Mouse (Mus musculus) embryonic facial prominence, embryonic 15.5 days (tissue): ENCODE data around the gene Ryr2. TPM values are rescaled to one million over a fixed set of nuclear protein-coding genes. Genes with fewer than 3 reads are reported as not detected.
"Not testable (repeated sequence)": the region's sequence is repeated elsewhere in the genome, so short reads cannot be mapped to it uniquely, and the experiment has no call there.

ENCODE experiments used
- ATAC-seq: fragments of 200-750 bp; cut with Nextera tagmentation; 2 replicates; pipeline ENCODE4 v1.8.0; 2017; ENCODE audit warnings: low read depth, moderate TSS enrichment; ENCODE audit not compliant: insufficient number of reproducible peaks, low FRiP score, low TSS enrichment
- H3K27ac ChIP-seq: fragments of 300-500 bp; sonication (generic); replicated peaks from 2 replicates; pipeline ENCODE4 v1.5.1; 2015; ENCODE audit warnings: mild to moderate bottlenecking, inconsistent platforms
- H3K27me3 ChIP-seq: fragments of 300-500 bp; sonication (generic); 2 replicates; pipeline ENCODE4 v1.6.1; 2015; ENCODE audit warnings: inconsistent platforms
- H3K36me3 ChIP-seq: fragments of 300-500 bp; sonication (generic); 2 replicates; pipeline ENCODE4 v1.6.1; 2015; ENCODE audit warnings: mild to moderate bottlenecking, inconsistent platforms
- H3K4me1 ChIP-seq: fragments of 300-500 bp; sonication (generic); 2 replicates; pipeline ENCODE4 v1.6.1; 2015; ENCODE audit warnings: inconsistent platforms
- H3K4me2 ChIP-seq: fragments of 300-500 bp; sonication (generic); replicated peaks from 2 replicates; pipeline ENCODE4 v1.6.1; 2015; ENCODE audit warnings: mild to moderate bottlenecking, inconsistent platforms
- H3K4me3 ChIP-seq: fragments of 300-500 bp; sonication (generic); replicated peaks from 2 replicates; pipeline ENCODE4 v1.5.1; 2015; ENCODE audit warnings: mild to moderate bottlenecking, inconsistent platforms
- H3K9ac ChIP-seq: fragments of 300-500 bp; sonication (generic); 2 replicates; pipeline ENCODE4 v1.6.1; 2015; ENCODE audit warnings: inconsistent platforms
- H3K9me3 ChIP-seq: fragments of 300-500 bp; sonication (generic); replicated peaks from 2 replicates; pipeline ENCODE4 v1.6.1; 2016; ENCODE audit warnings: inconsistent platforms
- WGBS: fragments of 180-500 bp; shearing (Covaris S2); methylation state at CpG from one replicate; pipeline ENCODE4 v1.1.7; 2015; 5-methylcytosine and 5-hydroxymethylcytosine counted together
- polyA plus RNA-seq: library from polyadenylated mRNA; unstranded; fragments of >200 nt; fragmentation: Nextera tagmentation; extraction: Ambion mirVana; gene quantifications from 2 replicates; pipeline ENCODE4 v1.2.1, GENCODE M21; 2015

Gene Ryr2
- polyA plus RNA-seq, 1 experiment from 2014 or later, result 0.56 TPM

DNA sequence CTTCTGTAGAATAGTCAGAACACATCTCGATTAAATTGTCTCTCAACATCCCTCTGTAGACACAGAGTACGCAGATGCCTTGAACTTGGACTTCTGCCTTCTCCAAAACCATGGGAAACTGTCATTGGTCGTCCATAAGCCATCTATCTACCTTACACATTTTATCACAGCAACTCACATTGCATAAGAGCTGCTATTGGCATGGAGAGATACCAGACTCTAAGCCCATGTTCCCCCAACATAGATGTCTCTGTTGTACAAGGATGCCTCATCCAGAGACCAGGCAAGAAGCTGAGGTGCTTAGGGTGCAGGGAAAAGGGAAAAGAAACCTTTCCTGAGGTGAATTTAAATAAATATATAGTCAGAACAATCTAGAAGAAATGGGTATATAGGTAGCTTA is 288.0 kb downstream of the Ryr2 start:
- no peak overlapping the region for H3K4me3 ChIP-seq
- no peak overlapping the region for H3K9ac ChIP-seq
- ATAC-seq, result no peak
- H3K27me3 ChIP-seq, result no peaks in the 10 kb centered on the region
- no peak overlapping the region for H3K27ac ChIP-seq
- no peaks in the 10 kb centered on the region for H3K36me3 ChIP-seq
- H3K4me2 ChIP-seq, result no peak overlapping the region
- 67% methylated on average over 3 of the region's 3 CpGs for WGBS
- no peaks in the 10 kb centered on the region for H3K9me3 ChIP-seq
- H3K4me1 ChIP-seq, result no peaks in the 10 kb centered on the region

DNA sequence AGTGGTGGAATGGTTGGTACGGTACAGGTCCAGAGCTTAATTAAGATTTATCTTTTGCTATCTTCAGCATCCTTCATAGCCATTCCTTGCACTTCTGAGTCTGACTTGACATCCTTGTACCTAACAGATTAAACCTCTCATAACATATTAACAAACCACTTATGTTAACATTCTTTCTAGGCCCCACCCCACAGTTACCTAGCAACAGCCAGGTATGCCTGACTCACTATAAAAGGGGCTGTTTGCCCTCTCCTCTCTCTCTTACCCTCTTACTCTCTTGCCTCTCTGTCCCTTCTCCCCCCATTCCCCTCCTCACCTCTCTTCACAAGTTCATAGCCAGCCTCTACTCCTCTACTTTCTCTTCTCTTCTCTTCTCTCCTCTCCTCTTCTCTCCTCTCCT is 297.4 kb downstream of the Ryr2 start:
- H3K27ac ChIP-seq, H3K36me3 ChIP-seq, H3K4me1 ChIP-seq, H3K9me3 ChIP-seq, H3K4me3 ChIP-seq, H3K9ac ChIP-seq, H3K4me2 ChIP-seq, ATAC-seq, H3K27me3 ChIP-seq: not testable (repeated sequence)
- 75% methylated on average over 1 of the region's 1 CpGs for WGBS

GRCm38 (mm10) chr13:11792536-11792935 is 314.2 kb downstream of the Ryr2 start:
- Histone ChIP-seq H3K4me1 (no peaks in the 10 kb centered on the region), H3K36me3 (no peaks in the 10 kb centered on the region), H3K4me2 (no peak overlapping the region), H3K9ac (no peak overlapping the region), H3K27ac (no peak overlapping the region), H3K27me3 (no peaks in the 10 kb centered on the region), H3K9me3 (no peaks in the 10 kb centered on the region), H3K4me3 (no peak overlapping the region)
- ATAC-seq, result no peak
- WGBS, result 78% methylated on average over 3 of the region's 3 CpGs

GRCm38 (mm10) chr13:11790536-11790935 is 316.2 kb downstream of the Ryr2 start:
- Histone ChIP-seq H3K27me3 (no peaks in the 10 kb centered on the region), H3K9me3 (no peaks in the 10 kb centered on the region), H3K4me2 (no peak overlapping the region), H3K4me3 (no peak overlapping the region), H3K36me3 (no peaks in the 10 kb centered on the region), H3K4me1 (no peaks in the 10 kb centered on the region), H3K9ac (no peak overlapping the region), H3K27ac (no peak overlapping the region)
- WGBS, result 81% methylated on average over 5 of the region's 5 CpGs
- no peak for ATAC-seq

DNA sequence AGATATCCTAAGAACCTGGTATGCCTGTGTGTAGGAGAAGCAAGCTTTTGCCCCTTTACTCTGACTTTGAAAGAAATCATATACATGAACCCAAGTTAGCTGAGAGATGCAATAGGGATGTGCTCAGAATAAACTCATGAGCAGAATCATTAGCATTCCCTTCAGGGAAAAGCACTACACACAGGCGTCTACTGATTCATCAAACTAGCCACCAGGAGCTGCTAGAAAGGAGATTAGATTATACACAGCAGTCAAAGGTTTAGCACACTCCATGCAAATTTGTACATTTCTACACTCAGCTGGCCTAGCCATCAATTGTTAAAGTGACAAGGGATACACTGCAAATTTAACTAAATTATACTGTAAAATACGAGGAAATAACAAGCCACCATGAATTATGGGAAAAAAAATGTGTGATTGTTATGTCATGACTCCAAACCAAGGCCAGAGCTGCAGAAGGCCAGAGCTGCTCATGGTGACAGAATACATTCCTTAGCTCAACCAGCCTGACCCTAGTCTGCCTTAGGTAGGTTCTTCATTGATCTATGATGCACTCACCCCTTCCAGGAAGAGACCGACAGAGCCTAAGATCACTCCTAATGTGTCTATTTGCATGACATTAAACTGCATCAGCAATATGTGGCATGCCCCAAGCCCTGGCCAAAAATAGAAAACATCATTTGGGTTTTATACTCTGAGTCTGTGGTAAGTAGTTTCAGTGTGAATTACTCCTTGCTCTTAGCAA is 324.2 kb downstream of the Ryr2 start:
- Histone ChIP-seq H3K27ac (no peak overlapping the region), H3K27me3 (no peaks in the 10 kb centered on the region), H3K9me3 (no peaks in the 10 kb centered on the region), H3K4me2 (no peak overlapping the region), H3K4me1 (no peaks in the 10 kb centered on the region), H3K4me3 (no peak overlapping the region), H3K9ac (no peak overlapping the region), H3K36me3 (no peaks in the 10 kb centered on the region)
- WGBS, result 74% methylated on average over 3 of the region's 3 CpGs
- no peak for ATAC-seq

DNA sequence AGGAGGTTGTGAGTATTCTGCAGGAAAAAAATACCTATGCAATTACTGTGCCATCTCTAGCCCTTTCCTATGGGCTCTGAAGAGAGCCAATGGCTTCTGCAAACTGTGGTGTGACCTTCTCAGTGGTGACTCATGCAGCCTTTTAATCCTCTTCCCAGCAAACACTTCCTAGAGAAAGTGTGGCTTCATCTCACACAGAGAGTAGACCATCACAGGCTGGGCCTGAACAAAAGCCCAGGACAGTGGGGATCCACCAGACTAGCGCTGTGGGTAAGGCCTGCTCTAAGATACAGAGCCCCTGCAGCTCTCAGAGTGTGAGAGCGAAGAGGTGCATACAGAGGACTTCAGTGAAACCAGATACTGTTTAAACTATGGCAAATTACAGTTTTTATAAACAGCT is 325.7 kb downstream of the Ryr2 start:
- no peaks in the 10 kb centered on the region for H3K36me3 ChIP-seq
- H3K27ac ChIP-seq, result no peak overlapping the region
- ATAC-seq, result no peak
- no peak overlapping the region for H3K4me3 ChIP-seq
- WGBS, result 34% methylated on average over 2 of the region's 2 CpGs
- H3K4me1 ChIP-seq, result no peaks in the 10 kb centered on the region
- H3K27me3 ChIP-seq, result no peaks in the 10 kb centered on the region
- H3K9ac ChIP-seq, result no peak overlapping the region
- no peak overlapping the region for H3K4me2 ChIP-seq
- H3K9me3 ChIP-seq, result no peaks in the 10 kb centered on the region

DNA sequence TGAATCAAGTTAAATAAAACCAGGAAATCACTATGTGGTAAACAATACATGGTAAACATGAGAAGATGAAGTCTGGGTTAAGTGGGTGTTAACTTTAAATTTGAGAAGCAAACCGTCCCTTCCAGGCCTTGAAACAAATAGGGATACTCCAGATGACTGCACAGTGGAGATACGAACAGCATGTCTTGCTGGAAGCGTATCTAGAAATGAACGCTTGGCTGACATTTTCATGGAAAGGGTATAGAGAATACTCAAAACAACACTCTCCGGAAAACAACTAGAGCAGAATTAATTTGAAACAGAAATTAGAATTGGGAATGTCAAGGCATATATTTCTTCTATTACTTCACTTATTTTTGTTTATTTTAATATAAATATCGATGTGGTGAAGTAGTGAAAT is 329.0 kb downstream of the Ryr2 start:
- H3K27ac ChIP-seq, result no peak overlapping the region
- no peaks in the 10 kb centered on the region for H3K4me1 ChIP-seq
- H3K4me3 ChIP-seq, result no peak overlapping the region
- no peak overlapping the region for H3K4me2 ChIP-seq
- no peaks in the 10 kb centered on the region for H3K9me3 ChIP-seq
- 66% methylated on average over 6 of the region's 6 CpGs for WGBS
- ATAC-seq, result no peak
- H3K9ac ChIP-seq, result no peak overlapping the region
- H3K27me3 ChIP-seq, result no peaks in the 10 kb centered on the region
- no peaks in the 10 kb centered on the region for H3K36me3 ChIP-seq

GRCm38 (mm10) chr13:11772173-11772572 is 334.6 kb downstream of the Ryr2 start:
- Histone ChIP-seq H3K4me1 (no peaks in the 10 kb centered on the region), H3K27ac (no peak overlapping the region), H3K9me3 (no peaks in the 10 kb centered on the region), H3K4me3 (no peak overlapping the region), H3K36me3 (no peaks in the 10 kb centered on the region), H3K9ac (no peak overlapping the region), H3K4me2 (no peak overlapping the region), H3K27me3 (no peaks in the 10 kb centered on the region)
- WGBS, result 88% methylated on average over 8 of the region's 8 CpGs
- no peak for ATAC-seq

- H3K9me3 ChIP-seq, result no peaks in the 10 kb centered on the region
- no peaks in the 10 kb centered on the region for H3K4me1 ChIP-seq
- no peak for ATAC-seq
- H3K4me2 ChIP-seq, result no peak overlapping the region
- no peak overlapping the region for H3K4me3 ChIP-seq
- no peak overlapping the region for H3K27ac ChIP-seq
- 76% methylated on average over 2 of the region's 2 CpGs for WGBS
- no peaks in the 10 kb centered on the region for H3K36me3 ChIP-seq
- H3K9ac ChIP-seq, result no peak overlapping the region
- H3K27me3 ChIP-seq, result no peaks in the 10 kb centered on the region
These were observed 339.8 kb downstream of the Ryr2 start for GRCm38 (mm10) chr13:11766899-11767298.

GRCm38 (mm10) chr13:11763925-11764324 is 342.8 kb downstream of the Ryr2 start:
- no peaks in the 10 kb centered on the region for H3K9me3 ChIP-seq
- H3K27ac ChIP-seq, result no peak overlapping the region
- 67% methylated on average over 4 of the region's 4 CpGs for WGBS
- H3K4me1 ChIP-seq, result no peaks in the 10 kb centered on the region
- H3K36me3 ChIP-seq, result no peaks in the 10 kb centered on the region
- H3K4me2 ChIP-seq, result no peak overlapping the region
- no peaks in the 10 kb centered on the region for H3K27me3 ChIP-seq
- H3K9ac ChIP-seq, result no peak overlapping the region
- no peak for ATAC-seq
- H3K4me3 ChIP-seq, result no peak overlapping the region

DNA sequence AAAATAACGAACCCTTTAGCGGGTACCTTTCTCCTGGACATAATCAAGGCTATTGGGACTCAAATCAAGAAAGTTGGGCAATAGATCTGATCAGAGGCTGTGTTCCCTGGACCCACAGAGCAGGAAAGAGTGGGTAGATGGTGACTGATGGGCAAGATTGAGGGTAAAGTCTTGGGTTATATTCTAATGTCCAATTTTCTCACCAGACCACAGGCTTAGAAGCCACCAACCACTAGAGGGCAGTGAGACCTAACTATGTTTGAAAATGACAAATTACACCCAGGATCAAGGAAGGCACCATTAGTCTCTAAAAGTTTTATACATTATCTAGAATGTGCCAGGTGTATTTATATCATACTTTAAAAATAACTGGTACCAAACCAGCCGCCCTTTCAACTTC is 343.6 kb downstream of the Ryr2 start:
- Histone ChIP-seq H3K4me2 (no peak overlapping the region), H3K4me3 (no peak overlapping the region), H3K9ac (no peak overlapping the region), H3K4me1 (no peaks in the 10 kb centered on the region), H3K36me3 (no peaks in the 10 kb centered on the region), H3K9me3 (no peaks in the 10 kb centered on the region), H3K27me3 (no peaks in the 10 kb centered on the region), H3K27ac (no peak overlapping the region)
- 73% methylated on average over 3 of the region's 3 CpGs for WGBS
- ATAC-seq, result no peak

DNA sequence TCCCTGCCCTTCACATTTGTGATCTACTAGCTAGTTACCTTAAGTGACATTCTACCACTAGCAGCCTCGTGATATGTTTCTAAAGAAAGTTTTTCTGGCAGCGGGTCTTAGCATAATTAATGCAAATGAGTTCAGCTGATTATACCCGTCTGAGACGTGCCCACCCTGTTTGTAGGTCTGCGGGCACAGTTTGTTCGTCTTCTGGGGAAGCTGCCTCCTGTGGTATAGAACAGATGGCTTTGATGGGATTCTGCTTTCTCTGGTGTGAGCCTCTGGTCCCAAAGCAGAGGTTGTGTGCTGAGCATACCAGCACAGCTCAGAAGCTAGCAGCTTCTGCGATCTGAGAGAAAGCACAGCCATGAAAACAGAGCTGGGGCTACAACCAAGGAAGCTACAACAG is 348.9 kb downstream of the Ryr2 start:
- H3K27ac ChIP-seq, result no peak overlapping the region
- no peaks in the 10 kb centered on the region for H3K9me3 ChIP-seq
- ATAC-seq, result no peak

More for the DNA sequence above, 348.9 kb downstream of the Ryr2 start:
- Histone ChIP-seq H3K27me3 (no peaks in the 10 kb centered on the region), H3K4me1 (no peaks in the 10 kb centered on the region), H3K36me3 (no peaks in the 10 kb centered on the region), H3K9ac (no peak overlapping the region), H3K4me2 (no peak overlapping the region), H3K4me3 (no peak overlapping the region)
- WGBS, result 59% methylated on average over 7 of the region's 7 CpGs
